7 mouse cellular contexts compared by ENCODE assay signal in the genomic region with DNA sequence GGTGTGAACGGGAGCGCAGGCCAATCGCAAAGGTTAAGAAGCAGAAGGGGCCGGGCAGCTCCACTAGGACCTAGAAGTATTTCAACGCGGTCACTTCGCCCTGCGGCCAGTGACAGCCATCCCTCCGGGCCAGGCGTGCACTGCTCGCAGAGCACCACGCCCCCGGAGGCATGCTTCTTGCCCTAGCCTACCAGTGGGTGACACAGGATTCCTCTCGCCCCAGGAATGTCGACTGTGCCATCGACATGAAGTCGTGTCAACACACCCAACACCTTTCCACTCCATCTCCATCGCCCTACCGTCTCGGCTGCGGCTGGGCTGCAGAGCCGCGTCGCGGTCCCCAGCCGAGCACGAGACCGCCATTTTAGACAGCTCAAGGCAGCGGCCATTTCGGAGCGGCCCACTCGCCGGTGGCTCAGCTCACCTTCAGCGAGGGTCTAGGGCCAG. TPM values are rescaled to one million over a fixed set of nuclear protein-coding genes. Genes with fewer than 3 reads are reported as not detected.
DNase-seq lines count a peak whose midpoint lies in the region; ATAC-seq and TF ChIP-seq lines count a peak whose summit lies in the region.

No protein-coding gene starts in this region.

- TF ChIP-seq EP300 in CH12.LX (IDR thresholded peaks at IDR 0.05; ENCODE audit: low read length) = no peak

- TF ChIP-seq POLR2A in CH12.LX (IDR thresholded peaks at IDR 0.05; ENCODE audit: low read depth, low read length) = no peak

- peak overlapping the region; percentile 88 for H3K27ac ChIP-seq in CH12.LX (ENCODE audit: insufficient read depth, low read depth)
- peak overlapping the region; percentile 98 for H3K27ac ChIP-seq in kidney, embryonic 15.5 days
- peak overlapping the region; percentile 99 for H3K27ac ChIP-seq in lung, embryonic 14.5 days (ENCODE audit: low read depth)
- peak overlapping the region; percentile 99 for H3K27ac ChIP-seq in neural tube, embryonic 15.5 days (replicated peaks)

- peaks cover 8 to 26% of the 10 kb centered on the region in 2 experiments for H3K4me1 ChIP-seq in CH12.LX (ENCODE audit: control insufficient read depth in 1 of 2, insufficient read depth in 2 of 2)
- H3K4me1 ChIP-seq in kidney, embryonic 15.5 days = peaks cover 8% of the 10 kb centered on the region
- peaks cover 9% of the 10 kb centered on the region for H3K4me1 ChIP-seq in lung, embryonic 14.5 days (ENCODE audit: insufficient read depth)
- H3K4me1 ChIP-seq in neural tube, embryonic 15.5 days = peaks cover 14% of the 10 kb centered on the region

- H3K27me3 ChIP-seq in CH12.LX (replicated peaks) (no peaks in the 10 kb centered on the region), Patski (no peaks in the 10 kb centered on the region)
- H3K27me3 ChIP-seq in kidney, embryonic 15.5 days = no peaks in the 10 kb centered on the region
- no peaks in the 10 kb centered on the region for H3K27me3 ChIP-seq in lung, embryonic 14.5 days (ENCODE audit: insufficient read depth, low read length)
- H3K27me3 ChIP-seq in neural tube, embryonic 15.5 days (replicated peaks) = no peaks in the 10 kb centered on the region

- dilution Hi-C loops in CH12.LX (cut with MboI; ENCODE audit: extremely low pct_ligation_motif_present, extremely low pct_unique_long_range_greater_than_20kb, low sequenced_read_pairs) = no loop called here

- H3K4me2 ChIP-seq in CH12.LX (ENCODE audit: insufficient read depth, low read depth, poor library complexity, severe bottlenecking) = peak overlapping the region; percentile 64; the same call in 1 of the 2 replicates
- H3K4me2 ChIP-seq in kidney, embryonic 15.5 days = peak overlapping the region; percentile 80
- H3K4me2 ChIP-seq in lung, embryonic 14.5 days = peak overlapping the region; percentile 90
- peak overlapping the region; percentile 92 for H3K4me2 ChIP-seq in neural tube, embryonic 15.5 days

- no peak for TF ChIP-seq RAD21 in CH12.LX (IDR thresholded peaks at IDR 0.05; ENCODE audit: low read depth, low read length)

- peak; percentile 59 for ATAC-seq in Patski
- ATAC-seq in kidney, embryonic 15.5 days (replicated peaks; ENCODE audit: low FRiP score) = peak; percentile 89
- peak; percentile 91 for ATAC-seq in lung, embryonic 14.5 days (ENCODE audit: insufficient read depth)
- ATAC-seq in neural tube, embryonic 15.5 days (ENCODE audit: low FRiP score) = peak; percentile 86

- H3K9ac ChIP-seq in CH12.LX (ENCODE audit: insufficient read depth, low read depth) = peak overlapping the region; percentile 78
- peak overlapping the region; percentile 77 for H3K9ac ChIP-seq in kidney, embryonic 15.5 days
- peak overlapping the region; percentile 85 for H3K9ac ChIP-seq in lung, embryonic 14.5 days
- peak overlapping the region; percentile 76 for H3K9ac ChIP-seq in neural tube, embryonic 15.5 days (replicated peaks)

- no peaks in the 10 kb centered on the region for H3K9me3 ChIP-seq in CH12.LX (replicated peaks; ENCODE audit: low read length)
- H3K9me3 ChIP-seq in kidney, embryonic 15.5 days (replicated peaks) = no peaks in the 10 kb centered on the region
- H3K9me3 ChIP-seq in lung, embryonic 14.5 days (ENCODE audit: low read depth, low read length) = no peaks in the 10 kb centered on the region
- H3K9me3 ChIP-seq in neural tube, embryonic 15.5 days (replicated peaks) = no peaks in the 10 kb centered on the region

- no peaks in the 10 kb centered on the region for H3K79me2 ChIP-seq in CH12.LX (replicated peaks; ENCODE audit: control insufficient read depth, extremely low read depth, insufficient read depth, poor library complexity, severe bottlenecking)

- TF ChIP-seq CTCF in CH12.LX (conservative IDR thresholded peaks at IDR 0.05 in 1 of 2, IDR thresholded peaks at IDR 0.05 in 1 of 2; ENCODE audit: low read depth in 2 of 2, low read length in 2 of 2) (no peak), Patski (IDR thresholded peaks at IDR 0.05) (no peak)
- no peak for TF ChIP-seq CTCF in lung, embryonic 14.5 days (IDR thresholded peaks at IDR 0.05; ENCODE audit: low read depth)

- peaks cover 3 to 16% of the 10 kb centered on the region in 2 experiments for H3K36me3 ChIP-seq in CH12.LX (replicated peaks in 1 of 2; ENCODE audit: control insufficient read depth in 1 of 2, insufficient read depth in 1 of 2, low read length in 1 of 2)
- H3K36me3 ChIP-seq in kidney, embryonic 15.5 days = no peaks in the 10 kb centered on the region; the same call in 1 of the 2 replicates
- peaks cover 9% of the 10 kb centered on the region; the same call in 1 of the 2 replicates for H3K36me3 ChIP-seq in lung, embryonic 14.5 days (ENCODE audit: insufficient read depth)
- H3K36me3 ChIP-seq in neural tube, embryonic 15.5 days = no peaks in the 10 kb centered on the region

- POLR2A ChIA-PET in Patski (lab: Charles Lee) = interaction anchor here (1.2 to 2.1 kb wide), 4 partner anchors 9 to 39 kb away, joined by 3 to 20 read pairs (median 5); a partner anchor contains a TSS

- peak; percentile 54 for DNase-seq in CH12.LX (ENCODE audit: extremely low read depth)
- no peak for DNase-seq in Patski (ENCODE audit: low read depth, low spot score)
- peak; percentile 75 for DNase-seq in embryo, embryonic 11.5 days (ENCODE audit: low read depth, low spot score)
- peak; percentile 39 to 79 for DNase-seq in gastrocnemius, postnatal 4 days (ENCODE audit: low spot score in 2 of 2)
- peak; percentile 85 for DNase-seq in lung, embryonic 14.5 days

- in situ Hi-C loops in CH12.LX (cut with MboI; ENCODE audit: low pct_ligation_motif_present, low pct_unique_long_range_greater_than_20kb, low sequenced_read_pairs) (no loop called here), Patski (cut with MboI; ENCODE audit: low pct_unique_long_range_greater_than_20kb) (no loop called here)

- CTCF ChIA-PET in Patski (lab: Charles Lee) = interaction anchor here (0.7 to 1.8 kb wide), 3 partner anchors 34 to 72 kb away, joined by 3 to 4 read pairs (median 3); a partner anchor contains a TSS

- under 1% methylated on average over 34 of the region's 34 CpGs for WGBS in kidney, embryonic 15.5 days
- WGBS in lung, embryonic 14.5 days = 0% methylated on average over 34 of the region's 34 CpGs
- WGBS in neural tube, embryonic 15.5 days = under 1% methylated on average over 34 of the region's 34 CpGs

- peak overlapping the region; percentile 65 to 93 (median 81) for H3K4me3 ChIP-seq in CH12.LX (replicated peaks in 1 of 3; ENCODE audit: low read depth in 2 of 3, low read length in 2 of 3, poor library complexity in 1 of 3)
- H3K4me3 ChIP-seq in kidney, embryonic 15.5 days (replicated peaks) = peak overlapping the region; percentile 57
- H3K4me3 ChIP-seq in lung, embryonic 14.5 days (ENCODE audit: low read depth, low read length) = peak overlapping the region; percentile 68
- peak overlapping the region; percentile 69 for H3K4me3 ChIP-seq in neural tube, embryonic 15.5 days (replicated peaks)

TF ChIP-seq in CH12.LX, 34 proteins besides CTCF, POLR2A, EP300 and RAD21:
- TF ChIP-seq NRF1 (IDR thresholded peaks at IDR 0.05; ENCODE audit: low read depth, low read length) (peak; percentile 80), MXI1 (IDR thresholded peaks at IDR 0.05; ENCODE audit: low read depth, low read length) (peak; percentile 96), JUN (IDR thresholded peaks at IDR 0.05; ENCODE audit: insufficient read depth, low read depth, low read length) (no peak), CHD1 (IDR thresholded peaks at IDR 0.05; ENCODE audit: low read depth, low read length) (peak; percentile 88; the same call in 1 of the 2 replicates), IRF4 (IDR thresholded peaks at IDR 0.05; ENCODE audit: low read depth, low read length) (no peak), HCFC1 (IDR thresholded peaks at IDR 0.05; ENCODE audit: low read depth, low read length) (no peak), MAX (IDR thresholded peaks at IDR 0.05; ENCODE audit: low read length) (peak; percentile 43; the same call in 1 of the 2 replicates), ZC3H11A (IDR thresholded peaks at IDR 0.05; ENCODE audit: low read depth, low read length) (peak; percentile 98), MYC (IDR thresholded peaks at IDR 0.05; ENCODE audit: low read depth, low read length) (peak; percentile 81)

RNA-seq across cellular contexts. Expression of a gene that starts 39.3 kb away (rescaled TPM):
- total RNA-seq in CH12.LX (2012; rRNA removed) (217 and 318 TPM in 2 replicates), CH12.LX (2014; rRNA removed) (671 and 744 TPM in 2 replicates)
- polyA plus RNA-seq in CH12.LX (2012; ENCODE audit: insufficient read length, low read depth) (821 and 920 TPM in 2 replicates), Patski (2021) (616 TPM)
- total RNA-seq in gastrocnemius, postnatal 4 days (2021) = 100 to 1,000 TPM; 807 to 882 TPM
- 872 and 889 TPM in 2 replicates for polyA plus RNA-seq in kidney, embryonic 15.5 days (2015; fragmentation: Nextera tagmentation; extraction: Ambion mirVana)
- 1,010 and 1,058 TPM in 2 replicates for polyA plus RNA-seq in lung, embryonic 14.5 days (2014; fragmentation: Nextera tagmentation; extraction: Ambion mirVana)
- 876 and 927 TPM in 2 replicates for polyA plus RNA-seq in neural tube, embryonic 15.5 days (2015; fragmentation: Nextera tagmentation; extraction: Ambion mirVana)
